Mouse (Mus musculus) spleen, adult 2 months (tissue): ENCODE results near the gene Gm609. TPM values are rescaled to one million over a fixed set of nuclear protein-coding genes. Genes with fewer than 3 reads are reported as not detected.

Source experiments
- DNase-seq, 2 experiments: peaks; one replicate each; pipeline versions ENCODE4 v3.0.0 to v3.0.0-alpha.2; 2012 to 2021; ENCODE audit warnings: low spot score in 2 of 2, low read depth in 1 of 2
- H3K27ac ChIP-seq: fragments of 200-500 bp; 2 replicates; pipeline ENCODE4 v1.5.1; 2012; ENCODE audit warnings: low read length, inconsistent platforms; ENCODE audit not compliant: insufficient read depth
- H3K27me3 ChIP-seq: fragments of 200-500 bp; 2 replicates; pipeline ENCODE4 v1.6.1; 2012; ENCODE audit warnings: mild to moderate bottlenecking, moderate library complexity, low read length, inconsistent platforms; ENCODE audit not compliant: control insufficient read depth, insufficient read depth
- H3K36me3 ChIP-seq: fragments of 200-500 bp; 2 replicates; pipeline ENCODE4 v1.6.1; 2012; ENCODE audit warnings: mild to moderate bottlenecking, low read length, inconsistent platforms; ENCODE audit not compliant: control insufficient read depth, insufficient read depth
- H3K4me1 ChIP-seq: fragments of 200-500 bp; 2 replicates; pipeline ENCODE4 v1.6.1; 2011; ENCODE audit warnings: inconsistent platforms; ENCODE audit not compliant: control insufficient read depth, insufficient read depth, insufficient read length
- H3K4me3 ChIP-seq: fragments of 200-500 bp; 2 replicates; pipeline ENCODE4 v1.5.1; 2011; ENCODE audit warnings: mild to moderate bottlenecking, inconsistent platforms; ENCODE audit not compliant: insufficient read depth, insufficient read length; ENCODE audit errors: extremely low read depth
- CTCF ChIP-seq: fragments of 200-500 bp; IDR thresholded peaks from 2 replicates; pipeline ENCODE4 v1.5.1; 2011; ENCODE audit warnings: mild to moderate bottlenecking, inconsistent platforms; ENCODE audit not compliant: insufficient read depth, insufficient read length, insufficient replicate concordance; ENCODE audit errors: extremely low read depth
- POLR2A ChIP-seq: fragments of 200-500 bp; IDR thresholded peaks from 2 replicates; pipeline ENCODE4 v1.6.1; 2011; ENCODE audit warnings: low read depth, low read length, inconsistent platforms
- WGBS: fragments of 180-500 bp; shearing (Covaris S2); methylation state at CpG from one replicate; pipeline ENCODE4 v1.1.7; 2018; 5-methylcytosine and 5-hydroxymethylcytosine counted together
- polyA plus RNA-seq: library from polyadenylated mRNA; depleted of rRNA; stranded (reverse); fragments of >200 nt; gene quantifications from 2 replicates; pipeline ENCODE4 v1.2.3, GENCODE M21; 2012

Gene Gm609
- polyA plus RNA-seq, 1 experiment, result not detected

GRCm38 (mm10) chr16:45408425-45409063, 84.2 kb downstream of the Gm609 start, which contains the start of gene Cd200:
Cd200 (minus strand) TSS chr16:45409053.
- peaks cover 4% of the 10 kb centered on the region for H3K4me1 ChIP-seq
- peak; percentile 45 to 62 for DNase-seq
- WGBS, result 2% methylated on average over 28 of the region's 28 CpGs

DNA sequence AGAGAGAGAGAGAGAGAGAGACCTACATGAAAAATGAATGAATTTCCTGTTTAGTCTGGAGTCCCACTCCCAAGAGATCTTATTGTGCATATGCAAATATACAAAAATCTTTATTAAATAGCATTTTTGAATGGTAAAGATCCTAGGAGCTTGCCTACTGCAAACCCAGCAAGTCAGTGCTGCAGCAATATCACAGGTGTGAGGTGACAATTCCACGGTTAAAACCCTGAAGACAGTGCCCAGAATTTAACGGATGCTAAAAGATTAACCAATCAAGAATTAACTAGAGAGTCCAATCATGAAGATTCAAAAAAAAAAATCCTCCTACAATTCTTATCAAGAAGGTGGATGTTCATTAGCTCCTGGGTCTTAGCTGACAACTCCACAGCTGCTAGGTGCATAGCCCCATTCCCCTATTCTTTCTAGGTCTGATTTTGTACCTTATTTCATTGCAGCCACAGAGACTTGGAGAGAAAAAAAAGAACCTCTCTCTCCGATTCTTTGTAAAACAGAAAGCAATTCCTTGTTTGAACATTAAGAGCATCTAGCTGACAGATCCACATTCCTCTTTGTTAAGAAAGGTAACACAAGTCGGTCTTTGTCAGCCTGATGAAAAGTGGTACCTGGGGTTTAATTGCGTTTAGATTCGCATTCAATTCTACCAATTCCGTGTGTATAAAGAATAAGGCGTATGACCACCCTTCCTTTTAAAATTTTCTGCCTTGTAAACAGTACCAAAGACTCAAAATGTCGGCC, 84.9 kb downstream of the Gm609 start:
- peaks cover 4% of the 10 kb centered on the region for H3K4me1 ChIP-seq
- H3K27ac ChIP-seq, result peak overlapping the region; percentile 72
- no peaks in the 10 kb centered on the region for H3K27me3 ChIP-seq
- H3K36me3 ChIP-seq, result no peaks in the 10 kb centered on the region; the same call in 1 of the 2 replicates
- no peak for DNase-seq
- no peak for TF ChIP-seq POLR2A
- TF ChIP-seq CTCF, result no peak
- peak overlapping the region; percentile 94 for H3K4me3 ChIP-seq
- WGBS, result 36% methylated on average over 9 of the region's 9 CpGs

More at GRCm38 (mm10) chr16:45408425-45409063, 84.2 kb downstream of the Gm609 start, which contains the start of gene Cd200:
- Histone ChIP-seq H3K27me3 (no peaks in the 10 kb centered on the region), H3K4me3 (peak within 1 kb of the TSS; percentile 94), H3K36me3 (no peaks in the 10 kb centered on the region), H3K27ac (peak within 1 kb of the TSS; percentile 72)
- TF ChIP-seq POLR2A, result peak; percentile 73
- no peak; the same call in 1 of the 2 replicates for TF ChIP-seq CTCF

DNA sequence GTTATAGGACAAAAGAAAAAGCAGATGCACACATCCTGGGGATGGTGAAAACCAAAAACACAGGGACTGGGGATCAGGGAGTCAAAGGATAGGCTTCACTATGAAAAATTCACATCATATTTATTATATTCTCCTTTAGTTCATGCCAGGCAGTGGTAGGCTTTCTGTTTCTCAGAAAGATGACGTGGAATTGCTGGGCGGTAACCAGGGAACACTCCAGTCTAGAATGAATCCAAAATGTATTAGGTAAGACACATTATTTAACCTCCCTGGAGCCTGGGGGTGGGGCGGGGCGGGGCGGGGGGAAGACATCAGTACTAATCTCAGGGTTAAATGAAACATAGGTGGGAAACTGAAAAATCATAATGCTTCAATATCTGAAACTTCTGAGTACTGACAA, 85.7 kb downstream of the Gm609 start:
- DNase-seq, result no peak
- no peak for TF ChIP-seq CTCF
- no peak for TF ChIP-seq POLR2A
- 82% methylated on average over 5 of the region's 5 CpGs for WGBS
- Histone ChIP-seq H3K27me3 (no peaks in the 10 kb centered on the region), H3K27ac (no peak overlapping the region), H3K36me3 (peaks cover 2% of the 10 kb centered on the region; the same call in 1 of the 2 replicates), H3K4me3 (peak overlapping the region; percentile 30; the same call in 1 of the 2 replicates), H3K4me1 (peaks cover 4% of the 10 kb centered on the region)

DNA sequence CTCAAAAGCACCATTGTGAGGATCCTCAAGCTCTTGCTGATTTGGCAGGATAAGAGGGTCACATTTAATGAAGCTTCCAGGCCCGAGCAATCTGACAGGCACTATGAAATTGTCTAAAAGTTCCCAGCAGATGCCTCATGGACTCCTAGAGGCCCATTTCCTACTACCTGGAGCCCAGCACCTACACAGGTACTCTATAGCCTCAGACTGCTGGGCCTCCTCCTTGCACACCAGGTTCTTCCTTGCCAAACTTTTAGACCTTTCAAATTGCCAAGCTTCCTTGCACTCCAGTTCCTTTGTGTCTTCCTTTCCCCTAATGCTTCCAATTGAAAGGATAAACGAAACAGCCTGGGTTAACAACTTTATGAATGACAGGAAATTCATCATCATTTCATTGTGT, 89.8 kb downstream of the Gm609 start:
- H3K4me3 ChIP-seq, result no peak overlapping the region
- H3K27ac ChIP-seq, result peak overlapping the region; percentile 8; the same call in 1 of the 2 replicates
- TF ChIP-seq CTCF, result no peak
- no peak for TF ChIP-seq POLR2A
- 68% methylated on average over 2 of the region's 2 CpGs for WGBS
- no peaks in the 10 kb centered on the region for H3K27me3 ChIP-seq
- peaks cover 4% of the 10 kb centered on the region for H3K4me1 ChIP-seq
- peaks cover 6% of the 10 kb centered on the region for H3K36me3 ChIP-seq
- DNase-seq, result no peak

- no peaks in the 10 kb centered on the region for H3K27me3 ChIP-seq
- no peak overlapping the region for H3K4me3 ChIP-seq
- H3K27ac ChIP-seq, result no peak overlapping the region
- TF ChIP-seq POLR2A, result no peak
- TF ChIP-seq CTCF, result no peak
- peaks cover 6% of the 10 kb centered on the region for H3K36me3 ChIP-seq
- 93% methylated on average over 1 of the region's 1 CpGs for WGBS
- DNase-seq, result no peak
- H3K4me1 ChIP-seq, result peaks cover 4% of the 10 kb centered on the region; the same call in 1 of the 2 replicates
Measured at GRCm38 (mm10) chr16:45402036-45402435, 90.7 kb downstream of the Gm609 start.

- 81% methylated on average over 9 of the region's 9 CpGs for WGBS
- no peak for DNase-seq
- no peak overlapping the region for H3K4me3 ChIP-seq
- no peaks in the 10 kb centered on the region; the same call in 1 of the 2 replicates for H3K4me1 ChIP-seq
- H3K27me3 ChIP-seq, result no peaks in the 10 kb centered on the region
- peaks cover 18% of the 10 kb centered on the region for H3K36me3 ChIP-seq
- H3K27ac ChIP-seq, result 0 out of 2 replicates have a peak overlapping the region, but pooled peaks have one; percentile 1
- TF ChIP-seq POLR2A, result no peak
- no peak for TF ChIP-seq CTCF
Measured at GRCm38 (mm10) chr16:45399947-45400555, 92.7 kb downstream of the Gm609 start.
